Mouse (Mus musculus) brain, embryonic 14.5 days (tissue): ENCODE results near the gene Cux2.

ENCODE experiments used
- CTCF ChIP-seq: fragments of 200-500 bp; IDR thresholded peaks from 2 replicates; pipeline ENCODE4 v1.5.1; 2012; ENCODE audit warnings: inconsistent platforms, mild to moderate bottlenecking, moderate library complexity, borderline replicate concordance; ENCODE audit not compliant: insufficient read depth, insufficient read length; ENCODE audit errors: extremely low read depth
- POLR2A ChIP-seq: fragments of 200-500 bp; IDR thresholded peaks from 2 replicates; pipeline ENCODE4 v1.6.1; 2012; ENCODE audit warnings: mild to moderate bottlenecking, inconsistent platforms, borderline replicate concordance; ENCODE audit not compliant: poor library complexity, insufficient read depth, insufficient read length, severe bottlenecking; ENCODE audit errors: extremely low read depth

- TF ChIP-seq CTCF (no peak), POLR2A (no peak)
These were observed 35.4 kb upstream of the Cux2 start for GRCm38 (mm10) chr5:122085291-122085690.
